Mouse (Mus musculus) layer of hippocampus, adult 2 months (tissue): ENCODE results near the gene Sspn. TPM values are rescaled to one million over a fixed set of nuclear protein-coding genes. Genes with fewer than 3 reads are reported as not detected.
A peak's percentile ranks its signal among the peaks of the same experiment; 100 is the strongest.

ENCODE experiments used
- DNase-seq, 2 experiments: peaks; one replicate each; pipeline ENCODE4 v3.0.0; 2022; ENCODE audit warnings: low spot score in 2 of 2
- H3K27ac ChIP-seq: fragments of 200-600 bp; 2 replicates; pipeline ENCODE4 v1.8.1; 2022
- H3K4me3 ChIP-seq: fragments of 200-600 bp; 2 replicates; pipeline ENCODE4 v1.8.1; 2022; ENCODE audit warnings: mild to moderate bottlenecking
- CTCF ChIP-seq: fragments of 200-600 bp; conservative IDR thresholded peaks from 2 replicates; pipeline ENCODE4 v1.8.1; 2022; ENCODE audit warnings: antibody characterized with exemption, mild to moderate bottlenecking, moderate library complexity
- long read RNA-seq, 2 experiments: library from polyadenylated mRNA; stranded (forward); transcript quantifications; one replicate each; pipeline ENCODE4 v2.0.0; 2021; ENCODE audit warnings: borderline mapping rate in 2 of 2
- total RNA-seq, 2 experiments: library from RNA; stranded (reverse); gene quantifications; 2 replicates each; pipeline ENCODE4 v1.2.3; 2021

Sspn gene
- 1 to 10 TPM; 4.9 TPM for total RNA-seq
- long read RNA-seq, experiment 1, full-length matches to known transcripts = 3 of 6 reads
- long read RNA-seq, experiment 1, partial matches to known transcripts = 0 of 6 reads
- long read RNA-seq, experiment 1, other reads (novel, unspliced or antisense) = 3 of 6 reads
- long read RNA-seq, experiment 2, full-length matches to known transcripts = 3 of 4 reads
- long read RNA-seq, experiment 2, partial matches to known transcripts = 0 of 4 reads
- long read RNA-seq, experiment 2, other reads (novel, unspliced or antisense) = 1 of 4 reads

DNA sequence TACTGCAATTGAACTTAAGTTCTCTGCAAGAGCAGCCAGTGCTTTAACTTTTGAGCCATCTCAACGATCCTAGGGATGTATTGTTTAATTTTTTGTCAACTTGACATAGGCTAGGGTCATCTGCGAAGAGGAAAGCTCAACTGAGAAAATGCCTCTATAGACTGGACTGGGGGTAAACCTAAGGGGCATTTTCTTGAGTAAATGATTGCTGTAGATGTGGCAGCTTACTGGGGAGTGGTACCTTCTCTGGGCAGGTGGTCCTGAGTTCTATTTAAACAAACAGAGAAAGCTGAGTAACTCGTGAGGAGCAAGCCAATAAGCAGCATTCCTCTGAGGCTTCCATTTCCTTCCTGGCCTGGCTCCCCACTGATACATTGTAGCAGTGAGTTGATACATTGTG lies at the start of gene Sspn:
Gene Sspn, plus strand, starts transcription at position 301 of the 400 bp plus-strand sequence.
- DNase-seq = no peak
- Histone ChIP-seq H3K27ac (no peak within 1 kb of the TSS), H3K4me3 (no peak within 1 kb of the TSS)
- TF ChIP-seq CTCF = no peak

DNA sequence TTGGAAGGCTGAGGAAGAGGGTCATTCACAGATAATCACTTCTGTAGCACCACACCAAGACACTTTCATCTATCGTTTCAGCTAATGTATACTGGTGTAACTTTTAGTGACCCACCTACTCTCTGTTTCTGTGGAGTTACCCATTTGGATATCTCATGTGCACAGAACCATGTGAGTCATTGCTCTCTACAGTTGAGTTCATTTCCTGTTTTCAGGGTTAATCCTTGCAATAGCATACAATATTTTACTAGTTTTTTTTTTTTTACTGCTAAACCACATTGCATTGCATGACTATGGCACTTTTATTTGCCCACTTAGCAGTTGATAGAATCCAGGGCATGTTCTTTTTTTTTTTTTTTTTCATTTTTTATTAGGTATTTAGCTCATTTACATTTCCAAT lies 48.4 kb upstream of the Sspn start:
- Histone ChIP-seq H3K4me3 (no peak overlapping the region), H3K27ac (no peak overlapping the region)
- no peak for DNase-seq
- TF ChIP-seq CTCF = no peak

DNA sequence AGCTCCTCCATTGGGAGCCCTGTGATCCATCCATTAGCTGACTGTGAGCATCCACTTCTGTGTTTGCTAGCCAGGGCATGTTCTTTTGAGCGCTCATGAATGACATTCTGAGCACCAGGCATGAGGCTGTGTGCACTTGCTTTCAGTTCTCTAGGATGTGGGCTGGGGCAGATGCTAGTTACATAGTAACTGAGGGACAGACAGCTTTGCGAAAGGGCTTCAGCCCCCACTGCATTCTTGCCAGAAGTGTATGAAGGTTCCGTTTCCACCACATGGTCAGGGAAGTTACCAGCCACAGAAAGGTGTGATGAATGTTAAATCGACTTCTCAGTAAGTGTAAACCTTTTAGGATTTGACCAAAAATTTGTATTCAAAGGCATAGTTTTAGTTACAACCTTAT lies 47.8 kb upstream of the Sspn start:
- no peak for DNase-seq
- TF ChIP-seq CTCF = no peak
- Histone ChIP-seq H3K27ac (no peak overlapping the region), H3K4me3 (no peak overlapping the region)

- Histone ChIP-seq H3K4me3 (no peak overlapping the region), H3K27ac (no peak overlapping the region)
- DNase-seq = no peak
- TF ChIP-seq CTCF = no peak
Observed at GRCm38 (mm10) chr6:145885069-145885468, 46.4 kb upstream of the Sspn start.

- DNase-seq = no peak
- TF ChIP-seq CTCF = no peak
- Histone ChIP-seq H3K27ac (no peak overlapping the region), H3K4me3 (no peak overlapping the region)
Observed at GRCm38 (mm10) chr6:145886277-145886676, 45.2 kb upstream of the Sspn start.

- H3K4me3 ChIP-seq = no peak overlapping the region
- no peak for TF ChIP-seq CTCF
- DNase-seq = no peak
- H3K27ac ChIP-seq = no peak overlapping the region
Observed at GRCm38 (mm10) chr6:145887719-145888118, 43.7 kb upstream of the Sspn start.

- H3K27ac ChIP-seq = no peak overlapping the region
- no peak for TF ChIP-seq CTCF
- H3K4me3 ChIP-seq = no peak overlapping the region
- peak in 1 of 2 experiments; percentile 26 for DNase-seq
Observed at GRCm38 (mm10) chr6:145891951-145892350, 39.5 kb upstream of the Sspn start.

DNA sequence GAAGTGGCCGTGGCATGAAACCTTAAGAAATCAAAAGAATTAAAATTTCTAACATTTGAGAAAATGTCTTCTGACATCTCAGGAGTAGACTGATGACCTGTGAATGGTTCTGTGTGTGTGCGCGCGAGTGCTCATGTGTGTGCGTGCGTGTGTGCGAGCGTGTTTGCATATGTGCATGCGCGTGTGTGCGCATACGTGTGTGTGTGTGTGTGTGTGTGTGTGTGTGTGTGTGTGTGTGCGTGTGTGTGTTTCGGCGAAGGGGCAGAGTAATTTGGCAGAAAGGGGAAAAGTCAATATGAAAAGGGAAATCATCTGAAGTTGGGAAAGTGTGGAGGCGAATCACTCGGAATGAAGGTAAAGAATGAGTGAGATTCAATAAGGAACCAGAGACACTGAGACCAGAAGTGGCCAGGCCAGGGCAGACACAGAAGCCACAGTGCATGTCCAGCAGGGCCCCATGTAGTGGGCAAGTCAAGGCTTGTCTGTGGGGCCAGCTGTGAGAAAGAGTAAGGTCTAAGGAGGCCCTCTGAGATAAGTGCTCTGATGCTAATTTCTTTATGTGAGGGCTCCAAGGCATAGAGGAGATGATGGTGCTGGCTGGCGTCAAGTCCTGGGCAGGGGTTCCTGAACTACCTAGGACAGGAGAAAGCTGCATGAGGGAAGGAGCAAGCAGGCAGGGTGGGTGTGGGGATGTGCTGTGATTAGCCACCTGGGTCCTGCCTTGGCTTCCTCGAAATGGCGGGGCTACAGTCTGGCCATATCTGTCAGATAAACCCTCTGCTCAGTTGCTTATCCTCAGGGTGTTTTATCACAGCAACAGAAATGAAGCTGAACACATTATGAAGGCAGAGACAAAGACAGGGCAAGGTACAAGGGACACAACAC lies 38.8 kb upstream of the Sspn start:
- no peak for TF ChIP-seq CTCF
- Histone ChIP-seq H3K4me3 (no peak overlapping the region), H3K27ac (no peak overlapping the region)
- DNase-seq = no peak

DNA sequence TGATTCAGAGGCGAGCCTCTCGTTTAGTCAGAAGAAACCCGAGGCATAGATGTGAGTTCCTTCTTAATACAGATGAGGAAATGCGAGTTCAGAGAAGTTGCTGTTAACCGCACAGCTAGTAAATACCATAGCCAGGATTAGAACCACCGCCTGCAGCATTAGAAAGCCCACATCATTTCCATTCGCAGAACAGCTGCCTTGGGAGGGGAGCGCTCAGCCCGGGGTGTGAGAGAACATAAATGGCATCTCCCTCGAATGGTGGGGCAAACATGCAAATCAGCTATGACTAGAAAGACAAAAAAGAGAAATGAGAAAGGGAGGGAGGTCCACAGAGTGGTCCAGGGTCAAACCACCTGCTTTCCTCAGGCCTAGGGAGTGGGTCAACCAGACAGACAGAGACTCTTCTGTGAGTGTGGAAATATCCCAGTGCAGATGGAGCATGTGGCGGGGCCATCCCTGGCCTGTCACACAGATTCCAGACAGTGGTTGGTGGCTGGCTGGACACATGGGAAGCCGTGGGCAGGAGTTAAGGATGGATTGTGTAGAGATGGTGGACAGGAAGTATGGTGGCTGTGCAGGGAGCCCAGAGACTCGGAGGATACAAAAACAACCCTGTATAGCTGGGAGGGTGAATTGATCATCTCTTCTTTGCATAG lies 37.9 kb upstream of the Sspn start:
- DNase-seq = no peak
- no peak for TF ChIP-seq CTCF
- H3K27ac ChIP-seq = no peak overlapping the region

GRCm38 (mm10) chr6:145894669-145895342 lies 36.6 kb upstream of the Sspn start:
- no peak for DNase-seq
- no peak for TF ChIP-seq CTCF
- H3K4me3 ChIP-seq = no peak overlapping the region
- H3K27ac ChIP-seq = no peak overlapping the region

More for the DNA sequence above, 37.9 kb upstream of the Sspn start:
- no peak overlapping the region for H3K4me3 ChIP-seq

- DNase-seq = no peak
Observed at GRCm38 (mm10) chr6:145904169-145904568, 27.3 kb upstream of the Sspn start.

DNA sequence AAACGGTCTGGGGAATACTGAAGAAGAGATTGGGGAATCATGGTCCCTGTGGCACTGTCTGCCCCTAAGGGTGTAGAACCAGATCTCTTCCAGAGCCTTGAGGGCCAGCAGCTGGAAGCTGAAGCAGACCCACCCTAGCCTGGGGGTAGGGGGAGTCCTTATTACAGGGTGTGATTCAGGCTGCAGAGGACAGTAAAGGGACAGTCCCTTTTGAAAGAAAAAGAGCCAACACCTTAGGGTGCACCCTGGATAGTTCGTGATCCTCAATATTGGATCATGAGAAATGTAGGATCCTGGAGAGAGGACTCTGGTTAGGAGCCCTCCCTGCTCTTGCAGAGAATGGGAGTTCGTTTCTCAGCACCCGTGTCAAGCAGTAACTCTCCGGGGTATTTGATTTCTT lies 26.8 kb upstream of the Sspn start:
- TF ChIP-seq CTCF = no peak

More at GRCm38 (mm10) chr6:145904169-145904568, 27.3 kb upstream of the Sspn start:
- no peak for TF ChIP-seq CTCF
- H3K27ac ChIP-seq = no peak overlapping the region
- H3K4me3 ChIP-seq = no peak overlapping the region

More for the DNA sequence above, 26.8 kb upstream of the Sspn start:
- no peak for DNase-seq
- H3K27ac ChIP-seq = no peak overlapping the region
- H3K4me3 ChIP-seq = no peak overlapping the region
